Mouse (Mus musculus): ENCODE data around the gene Syne1. TPM values are rescaled to one million over a fixed set of nuclear protein-coding genes. Genes with fewer than 3 reads are reported as not detected.

The Syne1 gene
- polyA plus RNA-seq, 1 experiment = 140 TPM

- H3K4me3 ChIP-seq (ENCODE audit: insufficient read depth, low read depth, low read length) = no peak overlapping the region
- TF ChIP-seq POLR2A (IDR thresholded peaks at IDR 0.05; ENCODE audit: insufficient read depth, low read depth, low read length) = no peak
- no peak for TF ChIP-seq CTCF (IDR thresholded peaks at IDR 0.05; ENCODE audit: insufficient read depth, low read depth, low read length)
- WGBS = 48% methylated on average over 4 of the region's 4 CpGs
- H3K27ac ChIP-seq (ENCODE audit: insufficient read depth, low read depth, low read length) = no peak overlapping the region
- peaks cover 2% of the 10 kb centered on the region; the same call in 1 of the 2 replicates for H3K4me1 ChIP-seq (ENCODE audit: control insufficient read depth, insufficient read depth, low read length)
Observed at GRCm38 (mm10) chr10:5423984-5424383, 127.3 kb downstream of the Syne1 start.

- no peak for TF ChIP-seq POLR2A (IDR thresholded peaks at IDR 0.05; ENCODE audit: insufficient read depth, low read depth, low read length)
- TF ChIP-seq CTCF (IDR thresholded peaks at IDR 0.05; ENCODE audit: insufficient read depth, low read depth, low read length) = no peak
- Histone ChIP-seq H3K4me1 (ENCODE audit: control insufficient read depth, insufficient read depth, low read length) (no peaks in the 10 kb centered on the region), H3K27ac (ENCODE audit: insufficient read depth, low read depth, low read length) (no peak overlapping the region), H3K4me3 (ENCODE audit: insufficient read depth, low read depth, low read length) (no peak overlapping the region)
- WGBS = 74% methylated on average over 3 of the region's 3 CpGs
Observed at GRCm38 (mm10) chr10:5415730-5416129, 135.6 kb downstream of the Syne1 start.

- WGBS = 85% methylated on average over 6 of the region's 6 CpGs
Observed at GRCm38 (mm10) chr10:5384131-5384776, 167.0 kb downstream of the Syne1 start.

GRCm38 (mm10) chr10:5381536-5381935, 169.7 kb downstream of the Syne1 start:
- 77% methylated on average over 4 of the region's 4 CpGs for WGBS
- no peak overlapping the region for H3K4me3 ChIP-seq (ENCODE audit: insufficient read depth, low read depth, low read length)
- no peaks in the 10 kb centered on the region for H3K4me1 ChIP-seq (ENCODE audit: control insufficient read depth, insufficient read depth, low read length)
- TF ChIP-seq POLR2A (IDR thresholded peaks at IDR 0.05; ENCODE audit: insufficient read depth, low read depth, low read length) (no peak), CTCF (IDR thresholded peaks at IDR 0.05; ENCODE audit: insufficient read depth, low read depth, low read length) (no peak)
- no peak overlapping the region for H3K27ac ChIP-seq (ENCODE audit: insufficient read depth, low read depth, low read length)

More at GRCm38 (mm10) chr10:5384131-5384776, 167.0 kb downstream of the Syne1 start:
- TF ChIP-seq CTCF (IDR thresholded peaks at IDR 0.05; ENCODE audit: insufficient read depth, low read depth, low read length) (no peak), POLR2A (IDR thresholded peaks at IDR 0.05; ENCODE audit: insufficient read depth, low read depth, low read length) (no peak)
- no peak overlapping the region for H3K4me3 ChIP-seq (ENCODE audit: insufficient read depth, low read depth, low read length)
- H3K4me1 ChIP-seq (ENCODE audit: control insufficient read depth, insufficient read depth, low read length) = no peaks in the 10 kb centered on the region
- H3K27ac ChIP-seq (ENCODE audit: insufficient read depth, low read depth, low read length) = no peak overlapping the region

GRCm38 (mm10) chr10:5378969-5379368, 172.3 kb downstream of the Syne1 start:
- TF ChIP-seq POLR2A (IDR thresholded peaks at IDR 0.05; ENCODE audit: insufficient read depth, low read depth, low read length) (no peak), CTCF (IDR thresholded peaks at IDR 0.05; ENCODE audit: insufficient read depth, low read depth, low read length) (no peak)
- H3K4me1 ChIP-seq (ENCODE audit: control insufficient read depth, insufficient read depth, low read length) = no peaks in the 10 kb centered on the region
- no peak overlapping the region for H3K4me3 ChIP-seq (ENCODE audit: insufficient read depth, low read depth, low read length)
- H3K27ac ChIP-seq (ENCODE audit: insufficient read depth, low read depth, low read length) = no peak overlapping the region
- WGBS = 42% methylated on average over 2 of the region's 2 CpGs

GRCm38 (mm10) chr10:5369599-5369998, 181.7 kb downstream of the Syne1 start:
- Histone ChIP-seq H3K27ac (ENCODE audit: insufficient read depth, low read depth, low read length) (no peak overlapping the region), H3K4me3 (ENCODE audit: insufficient read depth, low read depth, low read length) (no peak overlapping the region), H3K4me1 (ENCODE audit: control insufficient read depth, insufficient read depth, low read length) (peaks cover 10% of the 10 kb centered on the region)
- TF ChIP-seq CTCF (IDR thresholded peaks at IDR 0.05; ENCODE audit: insufficient read depth, low read depth, low read length) (no peak), POLR2A (IDR thresholded peaks at IDR 0.05; ENCODE audit: insufficient read depth, low read depth, low read length) (no peak)
- 88% methylated on average over 4 of the region's 4 CpGs for WGBS

- peak overlapping the region; percentile 76 for H3K27ac ChIP-seq (ENCODE audit: insufficient read depth, low read depth, low read length)
- 23% methylated on average over 6 of the region's 6 CpGs for WGBS
- no peak overlapping the region for H3K4me3 ChIP-seq (ENCODE audit: insufficient read depth, low read depth, low read length)
- H3K4me1 ChIP-seq (ENCODE audit: control insufficient read depth, insufficient read depth, low read length) = peaks cover 10% of the 10 kb centered on the region
- TF ChIP-seq CTCF (IDR thresholded peaks at IDR 0.05; ENCODE audit: insufficient read depth, low read depth, low read length) (no peak), POLR2A (IDR thresholded peaks at IDR 0.05; ENCODE audit: insufficient read depth, low read depth, low read length) (no peak)
Observed at GRCm38 (mm10) chr10:5368266-5368665, 183.0 kb downstream of the Syne1 start.

- H3K4me3 ChIP-seq (ENCODE audit: insufficient read depth, low read depth, low read length) = peak overlapping the region; percentile 51
- TF ChIP-seq CTCF (IDR thresholded peaks at IDR 0.05; ENCODE audit: insufficient read depth, low read depth, low read length) (no peak), POLR2A (IDR thresholded peaks at IDR 0.05; ENCODE audit: insufficient read depth, low read depth, low read length) (no peak)
- H3K4me1 ChIP-seq (ENCODE audit: control insufficient read depth, insufficient read depth, low read length) = peaks cover 10% of the 10 kb centered on the region
- WGBS = 19% methylated on average over 12 of the region's 12 CpGs
- peak overlapping the region; percentile 76 for H3K27ac ChIP-seq (ENCODE audit: insufficient read depth, low read depth, low read length)
Observed at GRCm38 (mm10) chr10:5367465-5368011, 183.7 kb downstream of the Syne1 start.

GRCm38 (mm10) chr10:5360560-5360959, 190.7 kb downstream of the Syne1 start:
- no peak overlapping the region for H3K27ac ChIP-seq (ENCODE audit: insufficient read depth, low read depth, low read length)
- TF ChIP-seq POLR2A (IDR thresholded peaks at IDR 0.05; ENCODE audit: insufficient read depth, low read depth, low read length) = no peak
- TF ChIP-seq CTCF (IDR thresholded peaks at IDR 0.05; ENCODE audit: insufficient read depth, low read depth, low read length) = no peak
- H3K4me1 ChIP-seq (ENCODE audit: control insufficient read depth, insufficient read depth, low read length) = peaks cover 2% of the 10 kb centered on the region; the same call in 1 of the 2 replicates
- WGBS = 52% methylated on average over 7 of the region's 7 CpGs
- H3K4me3 ChIP-seq (ENCODE audit: insufficient read depth, low read depth, low read length) = no peak overlapping the region
